Mouse (Mus musculus): ENCODE data around the gene Cilp.

Cilp gene

GRCm38 (mm10) chr9:65297056-65297455, 32.1 kb downstream of the Cilp start:
- Histone ChIP-seq H3K36me3 (ENCODE audit: control insufficient read depth, insufficient read depth, low read length, poor library complexity, severe bottlenecking) (peaks cover 4% of the 10 kb centered on the region), H3K27me3 (ENCODE audit: control insufficient read depth, insufficient read depth, low read length, poor library complexity, severe bottlenecking) (no peaks in the 10 kb centered on the region)
- no peak for DNase-seq (ENCODE audit: low read depth, low spot score)

- no peak for DNase-seq (ENCODE audit: low read depth, low spot score)
- Histone ChIP-seq H3K27me3 (ENCODE audit: control insufficient read depth, insufficient read depth, low read length, poor library complexity, severe bottlenecking) (no peaks in the 10 kb centered on the region), H3K36me3 (ENCODE audit: control insufficient read depth, insufficient read depth, low read length, poor library complexity, severe bottlenecking) (peaks cover 4% of the 10 kb centered on the region)
Observed at GRCm38 (mm10) chr9:65298761-65299160, 33.8 kb downstream of the Cilp start.

DNA sequence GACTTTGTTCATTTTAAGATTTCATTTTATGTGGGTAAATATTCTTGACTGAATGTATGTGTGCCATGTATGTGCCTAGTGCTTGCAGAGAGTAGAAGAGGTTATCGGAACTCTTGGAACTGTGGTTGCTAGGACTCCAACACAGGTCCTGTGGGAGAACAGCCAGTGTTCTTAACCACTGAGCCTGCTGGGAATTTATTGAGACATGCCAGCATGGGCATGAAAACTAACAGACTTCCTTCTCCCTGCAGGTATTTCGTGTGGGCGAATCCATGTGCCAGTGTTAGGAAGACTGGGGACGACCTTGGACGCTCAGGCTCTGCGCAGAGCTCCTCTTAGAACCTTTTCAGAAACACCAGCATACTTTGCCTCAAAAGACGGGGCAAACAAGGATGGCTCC, 34.7 kb downstream of the Cilp start:
- Histone ChIP-seq H3K36me3 (ENCODE audit: control insufficient read depth, insufficient read depth, low read length, poor library complexity, severe bottlenecking) (peaks cover 6% of the 10 kb centered on the region), H3K27me3 (ENCODE audit: control insufficient read depth, insufficient read depth, low read length, poor library complexity, severe bottlenecking) (no peaks in the 10 kb centered on the region)
- DNase-seq (ENCODE audit: low read depth, low spot score) = no peak

- Histone ChIP-seq H3K27me3 (ENCODE audit: control insufficient read depth, insufficient read depth, low read length, poor library complexity, severe bottlenecking) (no peaks in the 10 kb centered on the region), H3K36me3 (ENCODE audit: control insufficient read depth, insufficient read depth, low read length, poor library complexity, severe bottlenecking) (peaks cover 6% of the 10 kb centered on the region)
- DNase-seq (ENCODE audit: low read depth, low spot score) = no peak
Observed at GRCm38 (mm10) chr9:65302327-65302983, 37.5 kb downstream of the Cilp start.

GRCm38 (mm10) chr9:65303586-65303985, 38.6 kb downstream of the Cilp start:
- DNase-seq (ENCODE audit: low read depth, low spot score) = no peak
- no peaks in the 10 kb centered on the region for H3K27me3 ChIP-seq (ENCODE audit: control insufficient read depth, insufficient read depth, low read length, poor library complexity, severe bottlenecking)
- peaks cover 8% of the 10 kb centered on the region for H3K36me3 ChIP-seq (ENCODE audit: control insufficient read depth, insufficient read depth, low read length, poor library complexity, severe bottlenecking)

GRCm38 (mm10) chr9:65304300-65304699, 39.3 kb downstream of the Cilp start:
- no peak for DNase-seq (ENCODE audit: low read depth, low spot score)
- no peaks in the 10 kb centered on the region for H3K27me3 ChIP-seq (ENCODE audit: control insufficient read depth, insufficient read depth, low read length, poor library complexity, severe bottlenecking)
- peaks cover 8% of the 10 kb centered on the region for H3K36me3 ChIP-seq (ENCODE audit: control insufficient read depth, insufficient read depth, low read length, poor library complexity, severe bottlenecking)

DNA sequence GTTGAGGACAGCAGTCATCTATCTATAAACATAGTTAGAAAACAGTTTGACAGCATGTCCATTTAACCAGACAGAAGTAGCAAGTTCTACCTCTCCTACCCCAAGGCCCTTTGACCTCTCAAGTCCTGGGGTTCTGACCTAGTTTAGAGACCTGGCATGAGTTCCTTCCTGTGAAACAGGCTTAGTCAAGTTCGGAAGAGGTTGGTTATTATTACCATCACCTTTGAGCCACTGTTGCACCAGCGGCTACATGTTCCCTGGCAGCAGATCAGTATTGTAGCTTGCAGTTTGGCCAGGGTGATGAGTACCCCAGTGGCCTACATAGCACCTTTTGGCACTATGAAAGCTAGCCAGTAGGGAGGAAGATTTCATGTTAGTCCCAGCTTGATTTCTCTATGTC, 41.7 kb downstream of the Cilp start:
- no peaks in the 10 kb centered on the region for H3K27me3 ChIP-seq (ENCODE audit: control insufficient read depth, insufficient read depth, low read length, poor library complexity, severe bottlenecking)
- no peak for DNase-seq (ENCODE audit: low read depth, low spot score)
- H3K36me3 ChIP-seq (ENCODE audit: control insufficient read depth, insufficient read depth, low read length, poor library complexity, severe bottlenecking) = peaks cover 12% of the 10 kb centered on the region

DNA sequence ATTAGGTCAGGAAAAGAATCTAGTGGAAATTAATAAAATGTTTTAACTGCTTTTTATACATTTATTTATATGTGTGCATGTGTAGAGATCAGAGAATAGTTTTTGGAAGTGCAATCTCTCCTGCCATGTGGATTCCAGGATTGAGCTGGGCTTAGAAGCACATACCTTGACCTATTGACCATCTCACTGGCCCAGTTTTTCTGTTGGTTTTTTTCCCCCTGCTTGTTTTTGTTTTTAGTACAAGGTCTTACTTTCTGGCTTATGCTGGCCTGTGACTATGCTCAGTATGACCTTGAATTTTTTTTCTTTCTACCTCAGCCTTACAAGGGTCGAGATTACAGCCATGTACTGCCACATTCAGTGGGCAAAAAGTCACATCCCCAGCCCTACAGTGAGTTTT, 43.0 kb downstream of the Cilp start:
- no peak for DNase-seq (ENCODE audit: low read depth, low spot score)
- Histone ChIP-seq H3K27me3 (ENCODE audit: control insufficient read depth, insufficient read depth, low read length, poor library complexity, severe bottlenecking) (no peaks in the 10 kb centered on the region), H3K36me3 (ENCODE audit: control insufficient read depth, insufficient read depth, low read length, poor library complexity, severe bottlenecking) (peaks cover 12% of the 10 kb centered on the region)

- H3K36me3 ChIP-seq (ENCODE audit: control insufficient read depth, insufficient read depth, low read length, poor library complexity, severe bottlenecking) = peaks cover 15% of the 10 kb centered on the region
Observed at GRCm38 (mm10) chr9:65312669-65313357, 47.8 kb downstream of the Cilp start.

GRCm38 (mm10) chr9:65313846-65314245, 48.9 kb downstream of the Cilp start:
- Histone ChIP-seq H3K36me3 (ENCODE audit: control insufficient read depth, insufficient read depth, low read length, poor library complexity, severe bottlenecking) (peaks cover 11% of the 10 kb centered on the region), H3K27me3 (ENCODE audit: control insufficient read depth, insufficient read depth, low read length, poor library complexity, severe bottlenecking) (no peaks in the 10 kb centered on the region)
- DNase-seq (ENCODE audit: low read depth, low spot score) = no peak

More at GRCm38 (mm10) chr9:65312669-65313357, 47.8 kb downstream of the Cilp start:
- no peaks in the 10 kb centered on the region for H3K27me3 ChIP-seq (ENCODE audit: control insufficient read depth, insufficient read depth, low read length, poor library complexity, severe bottlenecking)
- peak; percentile 9 for DNase-seq (ENCODE audit: low read depth, low spot score)

- DNase-seq (ENCODE audit: low read depth, low spot score) = no peak
- Histone ChIP-seq H3K27me3 (ENCODE audit: control insufficient read depth, insufficient read depth, low read length, poor library complexity, severe bottlenecking) (no peaks in the 10 kb centered on the region), H3K36me3 (ENCODE audit: control insufficient read depth, insufficient read depth, low read length, poor library complexity, severe bottlenecking) (peaks cover 14% of the 10 kb centered on the region; the same call in 1 of the 2 replicates)
Observed at GRCm38 (mm10) chr9:65322255-65322900, 57.4 kb downstream of the Cilp start.

- Histone ChIP-seq H3K27me3 (ENCODE audit: control insufficient read depth, insufficient read depth, low read length, poor library complexity, severe bottlenecking) (no peaks in the 10 kb centered on the region), H3K36me3 (ENCODE audit: control insufficient read depth, insufficient read depth, low read length, poor library complexity, severe bottlenecking) (peaks cover 14% of the 10 kb centered on the region; the same call in 1 of the 2 replicates)
- no peak for DNase-seq (ENCODE audit: low read depth, low spot score)
Observed at GRCm38 (mm10) chr9:65325971-65326370, 61.0 kb downstream of the Cilp start.

GRCm38 (mm10) chr9:65327371-65327770, 62.4 kb downstream of the Cilp start:
- H3K27me3 ChIP-seq (ENCODE audit: control insufficient read depth, insufficient read depth, low read length, poor library complexity, severe bottlenecking) = no peaks in the 10 kb centered on the region
- H3K36me3 ChIP-seq (ENCODE audit: control insufficient read depth, insufficient read depth, low read length, poor library complexity, severe bottlenecking) = peaks cover 14% of the 10 kb centered on the region; the same call in 1 of the 2 replicates
- DNase-seq (ENCODE audit: low read depth, low spot score) = no peak
